Mouse (Mus musculus) liver, embryonic 14.5 days (tissue): ENCODE measurements around the gene Ehbp1. TPM values are rescaled to one million over a fixed set of nuclear protein-coding genes. Genes with fewer than 3 reads are reported as not detected.

Experiments
- ATAC-seq: fragments of 200-750 bp; cut with Nextera tagmentation; 2 replicates; pipeline ENCODE4 v1.8.0; 2017; ENCODE audit warnings: moderate number of reproducible peaks, mild to moderate bottlenecking, moderate library complexity; ENCODE audit not compliant: insufficient read depth
- DNase-seq, 3 experiments: peaks; one replicate each; pipeline ENCODE4 v3.0.0-alpha.2; 2012 to 2013; ENCODE audit warnings: low read depth in 3 of 3, low spot score in 3 of 3
- H3K27ac ChIP-seq: fragments of 300-500 bp; sonication (generic); 2 replicates; pipeline ENCODE4 v1.5.1; 2014; ENCODE audit warnings: moderate library complexity, mild to moderate bottlenecking, control low read depth, inconsistent platforms
- H3K27me3 ChIP-seq: fragments of 300-500 bp; sonication (generic); 2 replicates; pipeline ENCODE4 v1.6.1; 2014; ENCODE audit warnings: mild to moderate bottlenecking, low read length, moderate library complexity; ENCODE audit not compliant: control insufficient read depth, insufficient read depth
- H3K36me3 ChIP-seq: fragments of 300-500 bp; sonication (generic); replicated peaks from 2 replicates; pipeline ENCODE4 v1.6.1; 2014; ENCODE audit warnings: low read depth; ENCODE audit not compliant: control insufficient read depth, insufficient read depth
- H3K4me1 ChIP-seq, 2 experiments: fragments of 200-500 bp in 1 of 2; fragments of 300-500 bp in 1 of 2; sonication (generic) in 1 of 2; replicated peaks; 2 replicates each; pipeline ENCODE4 v1.6.1; 2012 to 2014; ENCODE audit warnings: antibody characterized with exemption in 1 of 2, inconsistent platforms in 1 of 2, low read length in 1 of 2; ENCODE audit not compliant: control insufficient read depth in 2 of 2, insufficient read depth in 2 of 2
- H3K4me2 ChIP-seq: fragments of 300-500 bp; sonication (generic); 2 replicates; pipeline ENCODE4 v1.6.1; 2014; ENCODE audit warnings: low read depth, mild to moderate bottlenecking, control low read depth, moderate library complexity
- H3K4me3 ChIP-seq, 2 experiments: fragments of 200-500 bp in 1 of 2; fragments of 300-500 bp in 1 of 2; sonication (generic) in 1 of 2; 2 replicates each; pipeline ENCODE4 v1.5.1; 2012 to 2014; ENCODE audit warnings: low read depth in 2 of 2, low read length in 2 of 2, mild to moderate bottlenecking in 2 of 2, control low read depth in 1 of 2, inconsistent platforms in 1 of 2, moderate library complexity in 1 of 2; ENCODE audit not compliant: insufficient read depth in 1 of 2
- H3K9ac ChIP-seq: fragments of 300-500 bp; sonication (generic); replicated peaks from 2 replicates; pipeline ENCODE4 v1.6.1; 2014; ENCODE audit warnings: mild to moderate bottlenecking, control low read depth, moderate library complexity
- H3K9me3 ChIP-seq: fragments of 300-500 bp; sonication (generic); 2 replicates; pipeline ENCODE4 v1.6.1; 2016; ENCODE audit warnings: low read length, mixed read lengths; ENCODE audit not compliant: control insufficient read depth
- CTCF ChIP-seq: IDR thresholded peaks from 2 replicates; pipeline ENCODE4 v1.5.1; 2016; ENCODE audit warnings: antibody characterized with exemption, low read depth, control low read depth
- EP300 ChIP-seq: IDR thresholded peaks from 2 replicates; pipeline ENCODE4 v1.6.1; 2016; ENCODE audit warnings: antibody characterized with exemption, low read depth
- WGBS: fragments of 180-500 bp; shearing (Covaris S2); extraction: QIAGEN DNeasy Blood & Tissue Kit; methylation state at CpG from one replicate; pipeline ENCODE4 v1.1.7; 2014; ENCODE audit not compliant: insufficient replicate concordance; 5-methylcytosine and 5-hydroxymethylcytosine counted together
- polyA plus RNA-seq, 2 experiments: library from polyadenylated mRNA; depleted of rRNA in 1 of 2; stranded (reverse) in 1 of 2; unstranded in 1 of 2; fragments of >200 nt; fragmentation: Nextera tagmentation in 1 of 2; extraction: Ambion mirVana in 1 of 2; gene quantifications; 2 replicates each; pipeline versions ENCODE4 v1.2.1 to v1.2.3; 2012 to 2014

Ehbp1 gene
- polyA plus RNA-seq, 2 experiments, result 1.7 to 3.3 TPM

GRCm38 (mm10) chr11:22174311-22174710, 167.8 kb downstream of the Ehbp1 start:
- Histone ChIP-seq H3K4me2 (no peak overlapping the region), H3K36me3 (no peaks in the 10 kb centered on the region), H3K9ac (no peak overlapping the region), H3K27ac (no peak overlapping the region), H3K27me3 (no peaks in the 10 kb centered on the region), H3K4me3 (no peak overlapping the region), H3K9me3 (no peaks in the 10 kb centered on the region), H3K4me1 (peaks cover 14 to 30% of the 10 kb centered on the region in 2 experiments; a peak in 3 of 4 replicates)
- 77% methylated on average over 3 of the region's 3 CpGs for WGBS
- DNase-seq (no peak), ATAC-seq (no peak)
- TF ChIP-seq EP300, result no peak
- TF ChIP-seq CTCF, result no peak

- Histone ChIP-seq H3K4me1 (peaks cover 5 to 19% of the 10 kb centered on the region in 2 experiments; a peak in 3 of 4 replicates), H3K4me3 (no peak overlapping the region), H3K9me3 (no peaks in the 10 kb centered on the region), H3K27ac (peak overlapping the region; percentile 8), H3K36me3 (no peaks in the 10 kb centered on the region), H3K9ac (peak overlapping the region; percentile 10; the same call in 1 of the 2 replicates), H3K4me2 (peak overlapping the region; percentile 38), H3K27me3 (no peaks in the 10 kb centered on the region)
- WGBS, result 41% methylated on average over 6 of the region's 6 CpGs
- ATAC-seq, result peak; percentile 87
- TF ChIP-seq CTCF (no peak), EP300 (peak; percentile 75)
- no peak for DNase-seq
Measured at GRCm38 (mm10) chr11:22170962-22171638, 171.0 kb downstream of the Ehbp1 start.

- no peaks in the 10 kb centered on the region for H3K27me3 ChIP-seq
- DNase-seq, result no peak
- no peak overlapping the region for H3K9ac ChIP-seq
- no peak for TF ChIP-seq EP300
- TF ChIP-seq CTCF, result no peak
- 73% methylated on average over 4 of the region's 4 CpGs for WGBS
- H3K4me1 ChIP-seq, result no peaks in the 10 kb centered on the region
- ATAC-seq, result no peak
- no peak overlapping the region for H3K4me2 ChIP-seq
- no peaks in the 10 kb centered on the region for H3K36me3 ChIP-seq
- no peak overlapping the region for H3K27ac ChIP-seq
- H3K4me3 ChIP-seq, result no peak overlapping the region
- no peaks in the 10 kb centered on the region for H3K9me3 ChIP-seq
Measured at GRCm38 (mm10) chr11:22157882-22158281, 184.2 kb downstream of the Ehbp1 start.

- no peak for TF ChIP-seq EP300
- no peak for TF ChIP-seq CTCF
- no peak for DNase-seq
- WGBS, result 75% methylated on average over 2 of the region's 2 CpGs
- Histone ChIP-seq H3K4me2 (no peak overlapping the region), H3K36me3 (no peaks in the 10 kb centered on the region), H3K9ac (no peak overlapping the region), H3K4me3 (no peak overlapping the region), H3K27me3 (no peaks in the 10 kb centered on the region), H3K27ac (no peak overlapping the region), H3K9me3 (no peaks in the 10 kb centered on the region), H3K4me1 (0 out of 4 replicates have a peak, but pooled peaks cover 0 to 2% of the 10 kb centered on the region in 2 experiments)
- ATAC-seq, result no peak
Measured at GRCm38 (mm10) chr11:22156182-22156581, 185.9 kb downstream of the Ehbp1 start.

- no peaks in the 10 kb centered on the region for H3K27me3 ChIP-seq
- H3K4me3 ChIP-seq, result no peak overlapping the region
- ATAC-seq (no peak), DNase-seq (no peak)
- 0 out of 4 replicates have a peak, but pooled peaks cover 0 to 2% of the 10 kb centered on the region in 2 experiments for H3K4me1 ChIP-seq
- H3K9me3 ChIP-seq, result no peaks in the 10 kb centered on the region
- 77% methylated on average over 3 of the region's 3 CpGs for WGBS
- no peak overlapping the region for H3K27ac ChIP-seq
- TF ChIP-seq EP300 (no peak), CTCF (no peak)
- no peaks in the 10 kb centered on the region for H3K36me3 ChIP-seq
- no peak overlapping the region for H3K4me2 ChIP-seq
- H3K9ac ChIP-seq, result no peak overlapping the region
Measured at GRCm38 (mm10) chr11:22155366-22156095, 186.6 kb downstream of the Ehbp1 start.
